Mouse (Mus musculus) retina, postnatal 1 day (tissue): ENCODE measurements around the gene Med12l.
A peak's percentile ranks its signal among the peaks of the same experiment; 100 is the strongest.

ENCODE experiments used
- DNase-seq: peaks from one replicate; pipeline ENCODE4 v3.0.0-alpha.2; 2012

The Med12l gene

DNA sequence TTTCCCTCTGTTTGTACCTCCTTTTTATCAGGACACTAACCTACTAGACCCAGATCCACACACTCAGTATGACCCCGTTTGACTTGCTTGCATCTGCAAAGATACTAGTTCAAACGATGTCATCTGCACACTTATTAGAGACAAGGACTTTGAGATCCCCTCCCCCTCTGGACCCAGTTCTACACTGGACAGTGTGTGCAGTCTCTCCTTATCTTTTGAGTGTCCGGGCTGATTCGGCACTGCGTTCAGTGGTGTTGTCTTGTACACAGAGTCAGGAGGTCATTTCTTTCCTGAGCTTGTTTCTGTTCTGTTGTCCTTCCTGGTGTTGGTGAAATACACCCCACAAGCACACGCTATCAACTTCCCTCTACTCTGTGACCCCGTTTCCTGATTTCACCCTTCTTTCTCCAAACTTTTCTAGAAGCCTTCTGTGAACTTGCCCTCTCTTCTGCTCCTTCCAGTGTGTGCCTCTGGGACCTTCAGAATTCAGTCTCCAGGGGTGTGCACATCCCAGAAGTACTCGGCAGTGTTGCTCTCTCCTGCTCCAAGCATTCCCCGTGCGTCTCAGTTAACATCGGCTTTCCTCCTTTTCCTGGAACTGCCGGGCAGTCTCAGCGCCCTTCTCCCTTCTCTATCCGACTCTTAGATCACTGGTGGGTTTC lies 19.0 kb downstream of the Med12l start:
- no peak for DNase-seq

DNA sequence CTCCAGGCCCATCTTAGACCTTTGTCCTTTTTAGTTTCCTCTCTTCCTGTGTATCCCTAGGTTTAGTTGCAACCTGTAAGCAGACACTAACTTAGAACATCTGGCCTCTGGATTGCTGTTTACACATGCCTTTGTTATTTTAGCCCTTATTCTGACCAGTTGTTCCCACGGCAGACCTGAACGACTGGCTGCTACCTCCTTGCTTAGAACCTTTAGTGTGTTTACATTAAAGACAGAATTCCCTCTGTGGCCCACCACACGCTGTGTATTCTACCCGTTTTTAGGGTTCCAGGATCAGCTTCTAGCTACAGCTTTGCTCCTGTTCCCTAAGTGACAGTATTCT lies 19.5 kb downstream of the Med12l start:
- DNase-seq, result no peak

DNA sequence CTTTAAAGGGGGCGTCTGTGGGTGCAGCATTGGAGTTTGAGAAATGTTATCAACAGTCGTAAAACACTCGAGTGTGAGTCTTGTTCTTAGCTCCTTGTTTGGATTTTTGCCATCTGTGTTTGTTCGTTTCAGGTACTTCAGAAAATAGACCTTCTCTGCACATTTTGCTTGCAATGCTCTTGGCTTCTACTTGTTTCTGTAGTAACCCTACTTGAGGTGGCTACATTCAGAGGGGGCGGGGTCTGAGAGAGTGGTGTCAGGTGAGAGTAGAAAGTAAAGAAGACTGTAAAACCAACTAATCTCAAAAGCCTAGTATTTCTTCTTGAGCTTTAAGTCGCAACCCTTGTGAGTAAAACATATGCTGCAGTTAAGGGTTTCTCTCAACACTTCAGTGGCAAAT lies 23.1 kb downstream of the Med12l start:
- DNase-seq, result no peak

DNA sequence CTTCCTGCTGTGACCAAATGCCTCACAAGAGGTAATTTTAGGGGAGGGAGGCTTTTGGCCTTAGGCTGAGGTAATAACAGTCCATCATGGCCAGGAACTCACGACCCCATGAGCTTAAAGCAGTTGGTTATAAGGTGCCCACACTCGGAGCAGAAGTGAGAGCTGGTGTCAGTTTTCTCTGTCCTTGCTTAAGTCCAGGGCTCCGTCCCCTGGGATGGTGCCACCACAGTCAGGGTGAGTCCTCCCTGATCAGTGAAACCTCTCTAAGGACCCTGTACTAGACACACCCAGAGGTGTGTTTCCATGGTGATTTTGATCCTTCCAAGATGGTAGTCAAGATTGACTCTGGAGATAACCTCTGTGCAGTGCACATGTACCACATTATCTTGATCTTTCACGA lies 25.4 kb downstream of the Med12l start:
- no peak for DNase-seq

DNA sequence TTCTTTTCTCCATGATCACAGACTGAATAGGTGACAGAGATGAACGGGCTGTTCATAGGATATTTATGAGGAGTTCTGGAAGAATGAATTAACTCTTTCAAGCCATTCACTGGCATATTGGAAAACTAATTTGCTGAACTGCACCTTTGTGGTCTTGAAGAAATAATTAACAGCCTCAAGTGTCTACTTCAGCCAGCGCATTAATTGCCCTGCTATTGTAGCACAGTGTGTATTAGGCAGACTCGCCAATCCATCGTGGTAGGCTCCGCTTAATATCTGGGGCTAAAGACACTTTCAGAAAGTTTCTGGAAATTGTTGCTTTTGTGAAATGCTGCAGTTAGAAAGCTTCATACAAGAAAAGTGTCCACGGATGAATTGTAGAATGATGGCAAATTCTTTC lies 35.9 kb downstream of the Med12l start:
- no peak for DNase-seq

DNA sequence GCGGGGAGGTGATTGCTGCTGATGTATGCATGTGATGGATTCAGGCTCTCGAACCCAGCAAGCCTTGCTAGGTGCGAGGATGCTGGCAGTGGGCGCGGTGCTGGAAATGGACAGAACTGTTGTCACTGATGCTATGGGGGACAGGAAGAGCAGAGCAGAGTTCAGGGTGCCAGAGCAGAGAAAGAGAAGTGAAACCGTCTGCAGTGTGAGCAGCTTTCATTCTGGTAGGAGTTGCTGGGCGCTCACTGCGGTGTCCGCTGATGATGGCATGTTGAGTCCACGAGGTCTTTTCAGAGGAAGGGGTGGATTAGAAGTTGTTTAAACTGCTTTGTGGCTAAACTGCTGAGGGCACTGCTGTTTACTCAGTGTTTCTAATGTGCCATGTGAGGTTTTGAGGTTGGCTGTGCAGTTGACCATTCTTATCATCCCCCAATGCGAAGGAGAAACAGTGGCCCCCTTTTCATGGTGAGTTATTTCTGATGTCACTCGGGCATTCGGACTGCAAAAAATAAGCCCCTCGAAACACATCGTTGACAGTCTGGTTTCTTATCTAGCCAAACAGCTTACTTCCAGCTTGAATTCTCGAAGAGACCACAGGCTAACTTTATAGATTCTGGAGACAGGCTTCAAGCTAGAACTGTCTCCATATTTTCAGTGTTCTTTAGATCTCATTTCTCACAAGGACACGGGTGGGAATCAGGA lies 49.4 kb downstream of the Med12l start:
- DNase-seq, result no peak

DNA sequence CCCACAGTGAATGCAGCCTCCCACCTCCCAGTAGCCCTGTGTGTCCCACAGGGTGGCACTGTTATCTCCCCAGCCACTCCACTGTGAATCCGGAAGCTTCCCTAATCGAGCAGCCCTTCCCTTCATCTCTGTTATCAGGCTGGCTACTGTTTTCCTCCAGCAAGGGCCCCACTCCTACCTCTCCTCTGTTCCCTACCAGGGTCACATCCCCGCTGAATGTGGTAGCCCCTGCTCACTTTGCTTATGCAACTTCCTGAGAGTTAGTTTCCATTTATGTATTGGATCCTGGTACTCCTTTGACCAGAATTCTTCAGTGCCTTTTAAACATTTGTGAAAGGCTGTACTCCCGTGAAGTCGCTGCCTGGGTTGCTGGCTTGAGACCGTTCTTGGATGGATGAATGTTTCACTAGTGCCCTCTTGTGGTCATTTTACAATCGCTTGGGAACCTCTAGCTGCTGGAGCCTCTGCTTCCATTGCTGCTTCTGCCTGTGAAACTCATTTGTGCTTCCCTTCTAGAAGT lies 53.5 kb downstream of the Med12l start:
- DNase-seq, result peak; percentile 90

DNA sequence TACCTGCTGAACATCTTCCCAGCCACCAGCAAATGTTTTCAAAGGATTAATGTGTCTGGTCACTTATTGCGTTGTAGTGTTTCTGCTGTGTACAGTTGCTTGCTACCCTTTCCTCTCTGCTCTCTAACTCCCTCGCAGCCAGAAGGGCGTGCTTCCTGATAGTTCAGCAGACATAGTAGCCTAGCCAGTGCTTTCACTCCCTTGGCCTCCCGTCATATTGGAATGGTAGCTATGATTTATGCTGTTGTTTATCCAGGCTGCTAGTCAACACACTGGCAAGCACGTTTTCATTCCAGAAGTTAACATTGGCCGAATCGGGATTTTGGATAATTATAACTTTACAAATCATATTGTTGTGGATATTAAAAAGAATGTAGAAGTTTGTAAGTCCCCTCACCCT lies 54.5 kb downstream of the Med12l start:
- DNase-seq, result no peak

DNA sequence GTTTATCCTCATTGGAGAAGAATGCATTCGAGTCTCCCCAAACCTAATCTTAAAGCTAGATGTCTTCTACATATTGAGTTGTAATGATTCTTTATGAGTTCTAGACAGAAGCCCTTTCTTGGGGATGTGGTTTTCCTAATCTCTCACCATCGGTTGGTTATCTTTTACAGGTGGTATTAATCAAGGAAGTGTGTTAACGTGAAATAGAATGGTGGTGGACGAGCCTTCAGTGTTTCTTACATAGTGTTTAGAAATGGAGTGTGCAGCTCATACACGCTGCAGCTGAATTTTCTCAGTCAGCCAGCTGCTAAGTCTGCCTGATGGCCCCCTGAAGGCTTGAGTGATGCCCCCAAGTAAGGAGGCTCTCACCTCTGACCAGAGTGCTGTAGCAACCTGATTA lies 56.5 kb downstream of the Med12l start:
- DNase-seq, result no peak

DNA sequence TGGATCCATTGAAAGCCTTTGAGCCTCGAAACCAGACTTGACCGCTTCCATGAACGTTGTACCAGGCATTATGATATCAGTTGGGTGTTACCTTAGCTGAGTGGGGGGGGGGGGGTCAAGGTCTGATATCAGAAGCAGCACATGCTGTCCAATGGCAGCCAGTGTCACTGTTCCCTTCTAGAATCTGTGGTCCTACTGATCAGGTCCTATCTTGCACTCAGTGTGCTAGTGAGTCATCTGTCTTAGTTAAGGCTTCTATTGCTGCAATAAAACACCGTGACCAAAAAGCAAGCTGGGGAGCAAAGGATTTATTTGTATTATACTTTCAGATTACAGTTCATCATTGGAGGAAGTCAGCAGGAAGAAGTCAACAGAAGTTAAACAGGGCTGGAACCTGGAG lies 57.8 kb downstream of the Med12l start:
- DNase-seq, result no peak

DNA sequence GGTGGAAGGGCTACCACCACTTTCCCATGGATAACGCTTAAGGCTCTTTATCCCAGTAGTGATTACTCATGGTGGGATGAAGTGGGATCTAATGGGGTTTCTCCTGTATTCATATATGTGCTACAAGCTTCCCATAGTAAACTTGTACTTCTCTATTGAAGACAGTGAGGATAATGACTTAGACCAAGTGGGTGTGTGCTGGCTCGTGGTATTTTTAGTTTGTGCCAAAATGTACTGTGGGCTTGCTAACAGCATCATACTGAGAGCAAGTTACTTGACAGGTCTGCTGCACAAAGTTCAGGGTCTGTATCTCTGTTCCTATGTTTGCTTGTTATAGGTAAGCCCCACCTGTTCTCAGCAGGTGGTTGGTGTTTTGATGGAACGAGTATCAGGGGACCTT lies 60.3 kb downstream of the Med12l start:
- no peak for DNase-seq

DNA sequence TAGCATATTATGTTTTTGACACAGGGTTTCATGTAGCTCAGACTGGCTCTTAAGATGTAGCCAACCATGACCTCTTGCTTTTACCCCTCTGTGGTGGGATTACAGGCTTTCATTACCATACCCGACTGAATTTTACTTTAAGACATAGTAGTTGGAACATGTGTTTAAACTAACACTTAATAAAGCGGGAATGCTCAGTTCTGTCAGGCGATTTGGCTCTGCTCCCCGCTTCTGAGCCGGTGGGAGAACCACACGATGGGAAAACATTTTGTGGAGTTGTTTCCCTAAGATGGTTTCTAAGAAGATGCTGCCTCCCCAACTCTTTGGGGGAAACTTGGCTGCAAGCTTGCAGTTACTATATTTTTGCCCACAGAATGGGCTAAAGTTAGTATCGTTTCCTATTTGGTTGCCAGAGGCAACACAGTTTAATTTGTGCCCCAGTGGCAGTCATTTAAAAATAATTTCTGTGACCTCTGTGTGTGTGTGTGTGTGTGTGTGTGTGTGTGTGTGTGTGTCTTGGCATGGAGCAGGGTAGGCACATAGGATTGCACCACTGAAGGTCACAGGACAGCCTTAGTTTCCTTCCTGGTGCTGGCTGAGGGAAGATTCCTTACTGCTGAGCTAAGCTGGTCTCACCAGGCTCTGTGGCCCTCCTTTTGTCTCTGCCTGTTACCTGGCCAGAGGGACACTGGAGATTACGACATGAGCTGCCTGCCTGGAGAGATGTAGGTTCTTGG lies 61.1 kb downstream of the Med12l start:
- no peak for DNase-seq

DNA sequence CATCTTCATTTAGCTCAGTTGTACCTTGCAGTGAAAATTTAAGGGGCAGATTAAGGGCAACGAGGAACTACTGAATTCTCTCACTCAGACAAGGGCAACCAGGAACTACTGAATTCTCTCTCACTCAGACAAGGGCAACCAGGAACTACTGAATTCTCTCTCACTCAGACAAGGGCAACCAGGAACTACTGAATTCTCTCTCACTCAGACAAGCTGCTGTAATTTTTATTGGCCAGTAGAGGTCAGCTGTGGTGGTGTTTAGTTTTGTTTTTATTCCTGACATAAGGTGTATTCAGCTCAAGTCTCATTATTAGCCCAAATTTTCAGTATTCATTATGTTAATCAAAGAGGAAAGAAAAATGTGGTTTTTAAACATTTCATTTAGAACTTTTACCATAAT lies 63.4 kb downstream of the Med12l start:
- DNase-seq, result peak; percentile 10

DNA sequence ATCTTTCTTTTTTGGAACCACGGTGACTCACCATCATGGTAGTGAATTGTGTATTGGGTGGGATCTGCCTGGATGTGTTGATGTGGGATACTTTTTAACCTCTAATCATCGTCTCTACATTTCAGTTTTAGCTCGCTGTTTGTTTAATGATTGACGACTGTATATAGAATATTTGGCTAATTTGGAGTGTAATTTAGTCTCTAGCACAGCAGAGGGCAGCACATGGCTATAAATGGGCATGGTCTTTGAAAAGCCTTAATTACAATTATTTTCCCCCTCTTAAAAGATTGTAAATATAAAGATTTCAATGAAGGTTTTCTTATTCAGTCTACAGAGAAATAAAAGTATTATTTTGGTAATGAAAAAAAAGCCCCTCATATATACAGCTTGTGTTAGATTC lies 71.7 kb downstream of the Med12l start:
- DNase-seq, result peak; percentile 42

DNA sequence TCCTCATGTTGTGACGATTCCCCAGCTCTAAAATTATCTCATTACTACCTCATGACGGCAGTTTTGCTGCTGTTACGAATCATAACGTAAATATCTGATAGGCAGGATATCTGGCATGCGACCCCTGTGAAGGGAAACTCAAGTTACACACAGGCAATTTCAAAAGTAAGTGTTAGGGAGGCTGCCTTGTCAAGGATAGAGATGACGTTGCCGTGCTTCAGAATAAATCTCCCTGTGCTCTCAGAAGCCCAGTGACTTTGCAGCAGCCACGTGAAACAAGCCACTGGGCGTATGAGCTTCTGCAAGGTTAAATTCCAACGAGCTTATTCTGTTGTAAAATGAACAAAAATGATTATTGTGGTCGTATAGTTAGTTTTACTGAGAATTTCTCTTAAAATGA lies 73.0 kb downstream of the Med12l start:
- no peak for DNase-seq

DNA sequence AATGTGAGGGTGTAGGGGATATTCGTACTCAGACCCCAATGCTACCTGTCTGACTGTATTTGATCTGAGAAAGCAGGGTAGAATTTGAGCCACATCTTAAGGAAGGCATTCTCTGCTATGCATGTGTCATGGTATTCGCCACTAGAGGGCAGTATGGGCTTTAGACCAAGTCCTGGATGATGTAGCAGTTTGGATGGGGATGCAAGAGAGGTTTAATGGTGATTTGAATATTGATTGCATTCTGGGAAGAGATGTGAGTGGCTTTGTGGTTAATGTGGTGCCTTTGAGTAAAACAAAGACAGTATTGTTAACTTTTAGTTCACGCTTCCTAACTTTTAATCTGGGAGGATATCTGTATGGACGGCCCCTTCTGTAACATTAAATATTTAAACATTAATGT lies 73.7 kb downstream of the Med12l start:
- peak; percentile 72 for DNase-seq

DNA sequence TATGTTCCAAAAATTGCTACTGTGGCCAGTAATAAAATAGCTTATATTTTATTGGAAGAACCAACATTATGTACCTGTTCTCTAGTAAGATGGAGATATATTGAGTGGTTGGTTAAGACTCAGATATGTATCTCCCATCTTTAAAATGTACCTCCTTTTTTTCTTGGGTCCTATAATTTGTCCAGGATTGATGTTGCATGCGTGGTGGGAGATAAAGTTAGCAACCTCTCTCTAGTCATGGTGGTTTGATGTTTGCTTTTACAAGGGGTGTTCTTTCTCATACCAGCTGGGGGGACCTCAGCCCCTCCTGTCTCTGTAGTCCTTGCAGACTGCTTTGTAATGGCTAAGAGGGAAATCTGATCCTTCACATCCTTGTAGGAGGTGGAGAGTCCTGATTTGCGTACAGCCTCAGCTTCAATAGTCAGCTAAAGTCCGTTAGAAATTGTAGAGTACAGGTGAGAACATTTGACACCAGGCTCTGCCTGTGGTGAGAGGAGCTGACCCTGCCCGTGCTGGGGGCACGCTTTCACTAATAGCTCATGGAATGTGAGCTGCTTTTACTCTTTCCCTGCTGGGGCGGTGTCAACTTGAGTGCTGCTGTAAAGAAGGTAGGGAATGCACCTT lies 74.8 kb downstream of the Med12l start:
- DNase-seq, result no peak

DNA sequence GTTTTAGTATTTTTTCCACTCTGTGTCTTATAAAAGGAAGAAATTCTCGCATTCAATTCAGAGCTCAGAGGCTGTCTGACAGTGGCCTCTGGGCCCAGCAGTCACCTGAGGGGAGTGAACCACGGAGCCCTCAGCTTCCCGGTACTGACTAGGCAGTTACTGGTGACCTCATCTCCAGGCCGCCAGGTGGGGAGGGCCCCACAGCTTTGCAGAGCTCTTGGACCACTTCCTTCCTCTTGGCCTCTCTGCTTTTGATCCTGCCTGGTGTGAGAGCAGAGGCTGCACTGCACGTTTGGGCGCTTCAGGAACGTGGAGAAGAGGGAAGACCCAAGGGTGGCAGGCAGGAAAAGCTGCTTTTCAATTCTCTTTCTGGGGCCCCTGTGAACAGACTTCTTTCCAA lies 75.3 kb downstream of the Med12l start:
- DNase-seq, result no peak

DNA sequence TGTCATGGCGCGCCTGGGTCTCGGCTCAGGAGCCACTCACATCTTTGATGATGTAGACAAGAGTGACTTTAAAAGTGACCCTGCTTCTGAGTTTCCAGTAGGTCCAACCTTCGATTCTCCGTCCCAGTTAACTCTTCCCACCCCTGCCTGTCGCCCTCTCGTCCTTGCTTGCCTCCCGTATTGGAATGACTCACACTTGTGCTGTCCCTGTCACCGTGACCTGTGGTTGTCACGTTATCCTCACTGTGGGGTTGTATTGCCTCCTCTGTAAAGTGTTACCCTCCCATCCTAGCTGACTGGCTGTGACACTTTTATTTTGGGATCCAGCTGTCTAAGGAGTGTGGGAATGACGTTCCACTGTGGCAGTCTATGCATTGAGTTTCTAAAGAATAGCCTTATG lies 87.1 kb downstream of the Med12l start:
- DNase-seq, result no peak

DNA sequence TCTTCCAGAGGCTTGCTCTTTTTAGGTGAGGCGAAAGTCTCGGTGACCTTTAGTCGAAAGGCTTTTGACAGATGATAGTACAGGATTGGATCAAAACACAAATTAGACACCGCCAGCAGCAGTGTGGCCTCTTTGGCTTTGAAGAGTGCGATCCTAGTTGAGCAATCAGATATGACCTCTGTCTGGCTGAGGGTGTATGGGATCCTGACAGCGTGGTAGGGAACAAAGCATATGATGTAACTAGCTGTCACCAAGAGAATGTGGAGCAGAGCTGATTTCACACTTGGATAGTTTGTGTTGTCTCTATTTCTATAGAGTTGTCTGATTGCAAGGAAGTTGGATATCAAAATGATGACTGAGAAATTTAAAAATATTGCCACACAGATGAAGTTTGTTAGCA lies 91.8 kb downstream of the Med12l start:
- DNase-seq, result peak; percentile 59

DNA sequence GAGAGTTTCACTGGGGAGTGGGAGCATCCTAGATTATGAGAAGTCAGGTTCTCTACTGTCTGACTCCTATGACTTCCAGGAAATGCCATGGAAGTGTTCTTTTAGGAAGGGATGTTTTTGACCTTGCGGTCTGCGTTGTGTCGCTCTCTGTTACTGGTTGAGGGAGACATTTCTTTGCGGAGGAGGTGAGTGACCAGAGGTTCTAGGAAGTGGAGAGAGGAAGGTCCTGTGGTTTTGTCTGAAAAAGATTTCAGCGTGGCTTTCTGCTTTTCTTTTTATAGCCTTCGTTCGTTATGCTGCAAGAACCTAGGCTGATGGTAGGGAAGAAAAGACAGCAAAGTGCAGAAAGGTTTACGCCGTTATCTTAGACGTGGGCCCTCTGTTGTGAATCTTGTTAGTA lies 92.9 kb downstream of the Med12l start:
- no peak for DNase-seq

DNA sequence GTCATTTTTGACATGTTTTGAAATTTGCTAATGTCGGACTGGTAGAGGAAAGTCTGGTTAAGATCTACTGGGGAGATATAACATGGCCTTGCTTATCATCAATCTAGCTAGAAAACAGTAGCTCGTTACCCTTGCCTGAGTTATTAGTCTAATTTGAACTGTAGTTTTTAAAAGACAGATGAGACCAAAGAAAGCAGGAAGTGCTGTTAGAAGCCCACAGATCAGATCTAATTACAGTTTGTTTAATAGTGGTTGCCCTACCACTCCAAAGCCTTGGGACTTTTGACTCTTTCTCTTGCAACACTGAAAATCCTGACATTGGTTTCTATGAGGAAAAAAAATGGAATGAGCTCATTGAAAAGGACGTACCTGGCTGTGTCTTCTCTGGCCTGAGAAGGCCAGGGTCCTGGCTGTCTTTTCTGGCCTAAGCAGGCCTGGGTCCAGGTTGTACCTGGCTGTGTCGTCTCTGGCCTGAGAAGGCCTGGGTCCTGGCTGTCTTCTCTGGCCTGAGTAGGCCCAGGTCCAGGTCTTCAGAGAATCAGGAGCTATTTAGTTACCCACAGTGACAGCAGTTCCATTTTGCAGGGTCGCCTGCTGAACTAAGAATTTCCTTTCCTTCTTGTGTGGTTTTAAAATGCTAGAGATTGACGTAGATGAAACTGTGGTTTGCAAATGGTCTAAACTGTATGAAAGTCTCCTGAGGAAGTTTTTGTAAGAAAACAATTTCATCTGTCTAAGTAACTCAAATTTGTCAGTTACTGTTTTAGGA lies 95.8 kb downstream of the Med12l start, which contains the start of gene Gpr171:
TSS of gene Gpr171 (minus strand) at position 604 of the 769 bp plus-strand sequence.
- no peak for DNase-seq

DNA sequence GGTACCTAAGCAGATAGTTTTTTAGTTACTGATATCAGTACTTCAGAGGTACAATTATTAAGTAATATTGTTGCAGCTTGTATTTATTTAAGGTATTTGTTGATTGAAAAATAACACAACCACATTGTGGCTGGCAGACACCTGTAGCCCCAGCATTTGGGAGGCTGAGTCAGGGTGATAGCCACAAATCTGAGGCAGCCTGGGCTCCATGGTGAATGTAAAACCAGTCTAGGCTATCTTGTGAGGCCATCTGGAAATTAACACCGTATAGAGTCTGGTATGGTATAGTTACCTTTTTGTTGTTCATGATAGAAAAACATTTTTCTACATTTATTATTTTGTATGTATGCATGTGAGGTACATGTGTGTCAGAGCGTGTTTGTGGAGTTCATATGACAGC lies 96.5 kb downstream of the Med12l start:
- DNase-seq, result no peak
